Mouse (Mus musculus) small intestine, adult 2 months (tissue): Measurements from ENCODE around the gene Ccl3.

ENCODE experiments used
- CTCF ChIP-seq: fragments of 200-500 bp; IDR thresholded peaks from 2 replicates; pipeline ENCODE4 v1.5.1; 2012; ENCODE audit warnings: low read depth, mild to moderate bottlenecking, control low read depth, inconsistent platforms, low read length, moderate library complexity, mixed read lengths; ENCODE audit not compliant: insufficient replicate concordance, insufficient read length; ENCODE audit errors: extremely low read depth
- POLR2A ChIP-seq: fragments of 200-500 bp; IDR thresholded peaks from 2 replicates; pipeline ENCODE4 v1.6.1; 2012; ENCODE audit warnings: low read depth, mild to moderate bottlenecking, control low read depth, inconsistent platforms, low read length, moderate library complexity

DNA sequence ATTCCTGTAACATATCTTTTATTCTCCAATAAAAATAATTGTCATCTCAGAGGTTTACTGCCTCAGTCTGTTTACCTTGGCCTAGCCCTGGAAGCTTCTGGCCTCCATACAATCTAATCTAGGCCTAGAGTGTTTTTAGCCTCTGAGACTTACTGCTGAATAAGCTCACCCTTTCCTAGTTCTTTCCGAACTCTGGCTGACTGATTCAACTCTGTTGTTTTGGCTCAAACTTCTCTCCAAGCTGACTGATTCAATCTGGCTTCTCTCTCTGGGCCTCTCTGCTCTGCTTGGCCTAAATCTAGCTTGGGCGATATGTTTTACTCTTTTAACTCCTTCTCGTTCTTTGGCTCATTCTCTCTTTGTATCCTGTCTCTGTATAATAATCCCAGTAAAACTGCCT, 50.2 kb downstream of the Ccl3 start:
- TF ChIP-seq CTCF = no peak
- TF ChIP-seq POLR2A = no peak
